Mouse (Mus musculus) liver, adult 2 months (tissue): ENCODE measurements around the gene Pigp. TPM values are rescaled to one million over a fixed set of nuclear protein-coding genes. Genes with fewer than 3 reads are reported as not detected.

Experiments
- DNase-seq: peaks from one replicate; pipeline ENCODE4 v3.0.0-alpha.2; 2011; ENCODE audit warnings: low read depth, low spot score; ENCODE audit errors: extremely low read depth
- H3K27ac ChIP-seq: fragments of 200-500 bp; replicated peaks from 2 replicates; pipeline ENCODE4 v1.5.1; 2012; ENCODE audit warnings: low read depth, mild to moderate bottlenecking, control low read depth, inconsistent platforms, low read length; ENCODE audit not compliant: insufficient read depth
- H3K27me3 ChIP-seq: fragments of 200-500 bp; 2 replicates; pipeline ENCODE4 v1.6.1; 2012; ENCODE audit warnings: mild to moderate bottlenecking, moderate library complexity, low read length, inconsistent platforms; ENCODE audit not compliant: control insufficient read depth, insufficient read depth
- H3K36me3 ChIP-seq: fragments of 200-500 bp; 2 replicates; pipeline ENCODE4 v1.6.1; 2012; ENCODE audit warnings: low read length, inconsistent platforms; ENCODE audit not compliant: control insufficient read depth, insufficient read depth
- H3K4me1 ChIP-seq: fragments of 200-500 bp; 2 replicates; pipeline ENCODE4 v1.6.1; 2011; ENCODE audit warnings: low read length; ENCODE audit not compliant: control insufficient read depth, insufficient read depth
- H3K4me3 ChIP-seq: fragments of 200-500 bp; 2 replicates; pipeline ENCODE4 v1.5.1; 2011; ENCODE audit warnings: low read depth, mild to moderate bottlenecking, control low read depth, low read length, moderate library complexity; ENCODE audit not compliant: insufficient read depth
- H3K79me2 ChIP-seq: fragments of 200-500 bp; 2 replicates; pipeline ENCODE4 v1.6.1; 2012; ENCODE audit warnings: inconsistent platforms, mild to moderate bottlenecking, low read length, moderate library complexity; ENCODE audit not compliant: control insufficient read depth, insufficient read depth
- H3K9ac ChIP-seq: fragments of 200-500 bp; 2 replicates; pipeline ENCODE4 v1.6.1; 2012; ENCODE audit warnings: low read depth, mild to moderate bottlenecking, control low read depth, inconsistent platforms, low read length
- CTCF ChIP-seq: fragments of 200-500 bp; IDR thresholded peaks from 2 replicates; pipeline ENCODE4 v1.5.1; 2011; ENCODE audit warnings: low read depth, low read length, control low read depth
- POLR2A ChIP-seq: fragments of 200-500 bp; IDR thresholded peaks from 2 replicates; pipeline ENCODE4 v1.6.1; 2011; ENCODE audit warnings: low read length, control low read depth; ENCODE audit not compliant: insufficient read depth; ENCODE audit errors: extremely low read depth
- WGBS: fragments of 180-500 bp; shearing (Covaris S2); methylation state at CpG from one replicate; pipeline ENCODE4 v1.1.7; 2018; 5-methylcytosine and 5-hydroxymethylcytosine counted together
- polyA plus RNA-seq: library from polyadenylated mRNA; depleted of rRNA; stranded (reverse); fragments of >200 nt; gene quantifications from 2 replicates; pipeline ENCODE4 v1.2.3, GENCODE M21; 2012
- total RNA-seq: library from RNA; depleted of rRNA; stranded (reverse); fragments of >200 nt; gene quantifications from 2 replicates; pipeline ENCODE4 v1.2.3, GENCODE M21; 2014

The Pigp gene
- total and polyA plus RNA-seq, 2 experiments = 13.1 to 41.2 TPM

DNA sequence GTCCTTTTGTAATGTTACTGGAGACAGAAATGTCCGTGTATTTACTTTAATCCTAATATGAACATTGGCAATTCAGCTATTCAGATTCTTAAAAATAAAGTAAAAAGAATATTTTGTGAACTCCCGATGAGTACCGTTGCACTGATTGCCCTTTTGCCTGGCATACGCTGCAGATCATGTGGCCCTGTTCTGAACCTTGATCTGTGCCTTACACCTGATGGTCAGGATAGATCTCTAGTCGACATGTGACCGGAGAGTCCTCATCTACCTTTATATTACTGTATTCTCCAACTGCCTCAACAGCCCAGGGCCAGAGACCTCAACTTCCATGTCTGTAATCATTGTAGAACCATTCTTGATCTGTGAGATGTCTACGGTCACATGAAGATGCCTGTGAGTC lies 16.0 kb upstream of the Pigp start:
- WGBS = 38% methylated on average over 7 of the region's 7 CpGs
- DNase-seq = peak; percentile 84

DNA sequence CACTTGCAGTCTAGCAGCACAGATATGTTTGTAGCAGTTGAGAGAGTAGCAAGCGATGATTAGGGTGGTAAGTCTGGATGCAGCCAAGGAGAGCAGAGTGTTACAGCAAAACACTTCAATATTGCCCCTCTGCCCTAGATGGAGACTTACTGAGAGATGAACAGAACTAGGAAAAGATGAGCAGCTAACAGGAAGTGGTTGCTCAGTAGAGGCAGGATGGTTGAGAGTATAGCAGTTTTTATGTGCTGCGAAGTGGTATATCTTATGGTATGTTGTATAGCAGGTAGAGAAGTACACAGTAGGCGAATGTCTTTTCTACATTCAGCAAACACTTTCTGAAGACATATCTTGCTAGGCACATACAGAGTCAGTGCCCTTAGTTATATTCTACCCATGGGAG lies 11.6 kb upstream of the Pigp start:
- Histone ChIP-seq H3K4me3 (no peak overlapping the region), H3K79me2 (peaks cover 17% of the 10 kb centered on the region; the same call in 1 of the 2 replicates), H3K36me3 (no peaks in the 10 kb centered on the region), H3K4me1 (peaks cover 3% of the 10 kb centered on the region; the same call in 1 of the 2 replicates), H3K9ac (no peak overlapping the region), H3K27me3 (no peaks in the 10 kb centered on the region), H3K27ac (no peak overlapping the region)
- no peak for DNase-seq
- TF ChIP-seq CTCF (no peak), POLR2A (no peak)
- WGBS = 88% methylated on average over 3 of the region's 3 CpGs

More for the DNA sequence above, 16.0 kb upstream of the Pigp start:
- H3K27ac ChIP-seq = no peak overlapping the region
- H3K4me1 ChIP-seq = peaks cover 3% of the 10 kb centered on the region; the same call in 1 of the 2 replicates
- TF ChIP-seq CTCF = no peak
- TF ChIP-seq POLR2A = no peak
- H3K9ac ChIP-seq = no peak overlapping the region
- H3K36me3 ChIP-seq = no peaks in the 10 kb centered on the region
- H3K4me3 ChIP-seq = no peak overlapping the region
- H3K27me3 ChIP-seq = no peaks in the 10 kb centered on the region
- peaks cover 9% of the 10 kb centered on the region; the same call in 1 of the 2 replicates for H3K79me2 ChIP-seq

DNA sequence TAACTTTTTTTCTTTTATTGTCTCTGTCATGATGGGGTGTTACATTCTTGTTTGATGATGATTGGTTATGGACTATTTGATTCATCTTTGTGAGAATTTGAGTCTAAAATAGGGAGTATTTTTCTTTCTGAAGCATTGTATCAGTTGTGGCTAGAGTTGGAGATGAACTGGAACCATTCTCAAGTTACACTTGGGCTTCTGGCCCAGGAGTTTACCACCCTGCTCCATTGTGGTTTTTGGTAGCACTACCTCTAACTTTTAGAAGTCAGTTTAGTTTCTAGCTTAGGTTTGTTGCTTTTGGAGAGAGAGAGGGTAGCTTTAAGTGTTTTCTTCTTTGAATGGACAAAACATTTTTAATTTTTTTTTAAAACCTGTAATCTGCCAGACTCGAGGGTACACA lies 7.7 kb upstream of the Pigp start:
- no peak overlapping the region for H3K4me3 ChIP-seq
- no peaks in the 10 kb centered on the region for H3K36me3 ChIP-seq
- 89% methylated on average over 1 of the region's 1 CpGs for WGBS
- no peaks in the 10 kb centered on the region for H3K4me1 ChIP-seq
- no peak overlapping the region for H3K9ac ChIP-seq
- H3K79me2 ChIP-seq = peaks cover 21% of the 10 kb centered on the region; the same call in 1 of the 2 replicates
- H3K27ac ChIP-seq = no peak overlapping the region
- H3K27me3 ChIP-seq = no peaks in the 10 kb centered on the region
- TF ChIP-seq CTCF (no peak), POLR2A (no peak)
- no peak for DNase-seq

DNA sequence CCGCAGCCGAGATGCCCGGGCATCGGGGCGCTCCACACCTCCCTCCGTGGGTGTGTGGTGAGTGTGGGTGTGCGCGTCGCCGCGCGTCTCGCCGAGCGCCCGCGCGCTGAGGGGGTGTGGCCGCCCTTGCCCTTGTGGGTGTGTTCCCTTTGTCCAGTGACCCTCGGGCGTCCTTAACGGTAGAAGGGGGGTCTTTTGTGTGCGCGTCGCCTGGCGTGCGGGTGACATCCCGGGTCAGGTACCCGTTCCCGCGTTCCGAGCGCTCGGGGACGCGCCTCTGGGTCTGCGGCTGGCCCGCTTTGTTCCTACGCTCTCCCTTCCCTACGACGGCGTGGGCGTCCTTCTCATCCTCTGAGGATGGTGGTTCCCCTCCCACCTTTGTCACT lies 734 bp downstream of the Pigp start:
- 0 out of 2 replicates have a peak, but pooled peaks cover 2% of the 10 kb centered on the region for H3K36me3 ChIP-seq
- DNase-seq = peak; percentile 38
- no peaks in the 10 kb centered on the region for H3K27me3 ChIP-seq
- H3K4me1 ChIP-seq = peaks cover 9% of the 10 kb centered on the region; the same call in 1 of the 2 replicates
- under 1% methylated on average over 43 of the region's 43 CpGs for WGBS
- peaks cover 9% of the 10 kb centered on the region; the same call in 1 of the 2 replicates for H3K79me2 ChIP-seq
- H3K4me3 ChIP-seq = peak overlapping the region; percentile 78
- peak overlapping the region; percentile 91 for H3K9ac ChIP-seq
- TF ChIP-seq POLR2A (no peak), CTCF (no peak)
- peak overlapping the region; percentile 42; the same call in 1 of the 2 replicates for H3K27ac ChIP-seq

DNA sequence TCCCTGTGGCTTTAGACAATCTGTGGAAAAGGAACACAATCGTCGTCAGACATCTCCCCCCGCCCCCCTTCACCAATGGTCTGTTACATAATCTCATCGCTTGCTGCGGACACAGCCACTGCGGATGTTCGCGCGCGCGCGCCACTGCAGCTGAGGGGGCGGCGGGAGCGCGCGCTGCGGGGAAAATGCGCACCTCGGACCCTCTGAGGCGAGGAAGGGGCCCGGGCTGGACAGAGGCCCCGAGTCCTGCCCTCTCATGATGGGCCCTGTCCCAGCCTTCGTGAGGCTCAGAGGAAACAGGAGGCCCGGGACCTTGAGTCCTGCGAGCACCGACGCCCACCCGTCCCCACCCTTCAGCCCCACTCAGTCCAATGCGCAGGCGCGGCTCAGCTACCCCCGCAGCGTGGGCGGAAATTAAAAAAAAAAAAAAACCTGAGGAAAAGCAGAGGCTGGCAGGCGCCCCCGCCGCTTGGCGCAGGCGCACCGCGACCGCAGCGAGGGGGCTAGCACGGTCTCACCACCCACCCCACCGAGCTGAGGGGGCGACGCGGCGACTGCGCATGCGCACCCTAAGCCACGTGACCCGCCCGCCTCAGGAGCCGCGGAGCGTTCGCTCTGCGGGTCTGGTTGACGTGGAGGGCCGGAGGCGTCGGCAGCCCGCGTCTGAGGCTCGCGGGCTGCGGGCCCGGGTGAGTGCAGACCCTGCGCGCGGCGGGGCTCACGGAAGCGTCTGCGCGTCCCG lies 1.3 kb downstream of the Pigp start, which contains the start of gene Ttc3:
Gene Ttc3, plus strand, starts transcription at position 446 of the 742 bp plus-strand sequence.
- WGBS = under 1% methylated on average over 77 of the region's 79 CpGs
- Histone ChIP-seq H3K36me3 (0 out of 2 replicates have a peak, but pooled peaks cover 2% of the 10 kb centered on the region), H3K4me1 (peaks cover 9% of the 10 kb centered on the region; the same call in 1 of the 2 replicates), H3K9ac (peak within 1 kb of the TSS; percentile 91), H3K27me3 (no peaks in the 10 kb centered on the region), H3K27ac (peak within 1 kb of the TSS; percentile 95), H3K79me2 (peaks cover 9% of the 10 kb centered on the region; the same call in 1 of the 2 replicates), H3K4me3 (peak within 1 kb of the TSS; percentile 78)
- DNase-seq = peak; percentile 33
- no peak for TF ChIP-seq CTCF
- TF ChIP-seq POLR2A = peak; percentile 58
